Mouse (Mus musculus) megakaryocyte-erythroid progenitor cell, adult 5-6 weeks (primary cell): ENCODE measurements around the gene Gm19426. TPM values are rescaled to one million over a fixed set of nuclear protein-coding genes. Genes with fewer than 3 reads are reported as not detected.

Source experiments
- total RNA-seq, 2 experiments: library from RNA; stranded (forward) in 1 of 2; stranded (reverse) in 1 of 2; fragments of 200-1000, 215-1000 nt in 1 of 2; fragments of >200 nt in 1 of 2; fragmentation: Nextera tagmentation in 1 of 2; gene quantifications; 2 replicates each; pipeline ENCODE4 v1.2.3; 2014 to 2017

The Gm19426 gene
- total RNA-seq, 2 experiments from 2014 or later = 0.98 TPM; not detected in 1

Other genes starting within 250 kb of the Gm19426 start
- gene Ctnnd1, start 92.9 kb downstream of the Gm19426 start, total RNA-seq (2014; fragmentation: Nextera tagmentation) = 24.2 and 27.2 TPM in 2 replicates
- 14.9 and 20.1 TPM in 2 replicates for gene Ctnnd1, start 92.9 kb downstream of the Gm19426 start, total RNA-seq (2017)
- gene Btbd18, start 84.6 kb downstream of the Gm19426 start, total RNA-seq (2014; fragmentation: Nextera tagmentation) = not detected in 2 replicates
- gene Btbd18, start 84.6 kb downstream of the Gm19426 start, total RNA-seq (2017) = not detected in 2 replicates
- gene Selenoh, start 72.9 kb downstream of the Gm19426 start, total RNA-seq (2014; fragmentation: Nextera tagmentation) = 164 and 169 TPM in 2 replicates
- gene Selenoh, start 72.9 kb downstream of the Gm19426 start, total RNA-seq (2017) = 70.6 and 79.2 TPM in 2 replicates
- gene Gm28635, start 65.6 kb downstream of the Gm19426 start, total RNA-seq (2014; fragmentation: Nextera tagmentation) = 0.82 TPM in 1 of 2 replicates, not detected in the other
- not detected in 2 replicates for gene Gm28635, start 65.6 kb downstream of the Gm19426 start, total RNA-seq (2017)
- 29.3 and 38.1 TPM in 2 replicates for gene Med19, start 65.3 kb downstream of the Gm19426 start, total RNA-seq (2014; fragmentation: Nextera tagmentation)
- 26.8 and 30.1 TPM in 2 replicates for gene Med19, start 65.3 kb downstream of the Gm19426 start, total RNA-seq (2017)
- gene Tmx2, start 64.5 kb downstream of the Gm19426 start, total RNA-seq (2014; fragmentation: Nextera tagmentation) = 31.8 and 37.7 TPM in 2 replicates
- gene Tmx2, start 64.5 kb downstream of the Gm19426 start, total RNA-seq (2017) = 37.9 and 48.8 TPM in 2 replicates
- 37.6 and 44.6 TPM in 2 replicates for gene Zdhhc5, start 28.5 kb downstream of the Gm19426 start, total RNA-seq (2014; fragmentation: Nextera tagmentation)
- gene Zdhhc5, start 28.5 kb downstream of the Gm19426 start, total RNA-seq (2017) = 23.9 and 37.0 TPM in 2 replicates
- 35.4 and 38.0 TPM in 2 replicates for gene Clp1, start 16.3 kb downstream of the Gm19426 start, total RNA-seq (2014; fragmentation: Nextera tagmentation)
- 43.8 and 46.5 TPM in 2 replicates for gene Clp1, start 16.3 kb downstream of the Gm19426 start, total RNA-seq (2017)
- 0.39 and 1.6 TPM in 2 replicates for gene Ypel4, start 9.6 kb downstream of the Gm19426 start, total RNA-seq (2014; fragmentation: Nextera tagmentation)
- 3.7 TPM in 1 of 2 replicates, not detected in the other for gene Ypel4, start 9.6 kb downstream of the Gm19426 start, total RNA-seq (2017)
- not detected in 2 replicates for gene Serping1, start 31.8 kb upstream of the Gm19426 start, total RNA-seq (2014; fragmentation: Nextera tagmentation)
- not detected in 2 replicates for gene Serping1, start 31.8 kb upstream of the Gm19426 start, total RNA-seq (2017)
- 37.2 and 56.9 TPM in 2 replicates for gene Ube2l6, start 55.2 kb upstream of the Gm19426 start, total RNA-seq (2014; fragmentation: Nextera tagmentation)
- 35.3 and 56.3 TPM in 2 replicates for gene Ube2l6, start 55.2 kb upstream of the Gm19426 start, total RNA-seq (2017)
- gene Smtnl1, start 79.0 kb upstream of the Gm19426 start, total RNA-seq (2014; fragmentation: Nextera tagmentation) = not detected in 2 replicates
- gene Smtnl1, start 79.0 kb upstream of the Gm19426 start, total RNA-seq (2017) = not detected in 2 replicates
- 91.6 and 94.6 TPM in 2 replicates for gene Timm10, start 83.3 kb upstream of the Gm19426 start, total RNA-seq (2014; fragmentation: Nextera tagmentation)
- gene Timm10, start 83.3 kb upstream of the Gm19426 start, total RNA-seq (2017) = 48.9 and 88.0 TPM in 2 replicates
- 96.3 and 117 TPM in 2 replicates for gene Slc43a1, start 95.2 kb upstream of the Gm19426 start, total RNA-seq (2014; fragmentation: Nextera tagmentation)
- 40.1 and 70.3 TPM in 2 replicates for gene Slc43a1, start 95.2 kb upstream of the Gm19426 start, total RNA-seq (2017)
- not detected in 2 replicates for gene Rtn4rl2, start 143.1 kb upstream of the Gm19426 start, total RNA-seq (2014; fragmentation: Nextera tagmentation)
- gene Rtn4rl2, start 143.1 kb upstream of the Gm19426 start, total RNA-seq (2017) = not detected in 2 replicates
- gene Slc43a3, start 192.9 kb upstream of the Gm19426 start, total RNA-seq (2014; fragmentation: Nextera tagmentation) = 118 and 137 TPM in 2 replicates
- 65.3 and 108 TPM in 2 replicates for gene Slc43a3, start 192.9 kb upstream of the Gm19426 start, total RNA-seq (2017)
- gene Prg2, start 236.8 kb upstream of the Gm19426 start, total RNA-seq (2014; fragmentation: Nextera tagmentation) = not detected in 2 replicates
- gene Prg2, start 236.8 kb upstream of the Gm19426 start, total RNA-seq (2017) = 0.85 and 3.2 TPM in 2 replicates
- not detected in 2 replicates for gene Prg3, start 244.6 kb upstream of the Gm19426 start, total RNA-seq (2014; fragmentation: Nextera tagmentation)
- not detected in 2 replicates for gene Prg3, start 244.6 kb upstream of the Gm19426 start, total RNA-seq (2017)